Mouse (Mus musculus): ENCODE data around the gene Trappc6a.

Gene Trappc6a

DNA sequence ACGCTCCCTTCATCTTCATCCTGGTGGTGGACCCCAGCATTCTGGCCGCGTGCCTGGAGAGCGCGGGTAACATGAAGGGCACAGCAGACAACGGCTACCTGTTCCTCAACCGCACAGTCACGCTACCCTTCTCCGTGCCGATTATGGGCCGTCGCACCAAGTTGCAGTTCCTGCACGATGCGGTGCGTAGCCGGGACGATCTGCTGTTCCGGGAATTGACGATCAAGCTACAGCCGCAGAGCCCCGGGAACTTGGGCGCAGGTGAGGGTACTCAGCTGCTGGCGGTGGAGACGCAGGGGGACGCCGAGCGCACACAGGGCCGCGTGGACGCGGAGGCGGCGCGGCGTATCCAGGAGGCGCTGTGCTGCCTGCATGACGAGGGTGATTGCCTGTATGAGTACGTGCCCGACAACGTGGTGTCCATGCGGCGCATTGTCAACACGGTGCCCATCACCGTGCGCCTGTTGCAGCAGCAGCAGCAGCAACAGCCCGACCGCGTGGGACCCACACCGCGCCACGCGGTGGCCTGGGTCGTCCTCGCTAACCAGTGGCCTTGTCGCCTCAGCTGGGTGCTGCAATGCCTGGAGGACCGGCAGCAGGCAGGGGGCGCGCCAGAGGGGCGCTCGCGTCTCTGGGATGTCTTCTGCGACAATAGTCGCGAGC lies 15.7 kb downstream of the Trappc6a start:
- in situ Hi-C loops (cut with MboI, MseI), result no loop called here

DNA sequence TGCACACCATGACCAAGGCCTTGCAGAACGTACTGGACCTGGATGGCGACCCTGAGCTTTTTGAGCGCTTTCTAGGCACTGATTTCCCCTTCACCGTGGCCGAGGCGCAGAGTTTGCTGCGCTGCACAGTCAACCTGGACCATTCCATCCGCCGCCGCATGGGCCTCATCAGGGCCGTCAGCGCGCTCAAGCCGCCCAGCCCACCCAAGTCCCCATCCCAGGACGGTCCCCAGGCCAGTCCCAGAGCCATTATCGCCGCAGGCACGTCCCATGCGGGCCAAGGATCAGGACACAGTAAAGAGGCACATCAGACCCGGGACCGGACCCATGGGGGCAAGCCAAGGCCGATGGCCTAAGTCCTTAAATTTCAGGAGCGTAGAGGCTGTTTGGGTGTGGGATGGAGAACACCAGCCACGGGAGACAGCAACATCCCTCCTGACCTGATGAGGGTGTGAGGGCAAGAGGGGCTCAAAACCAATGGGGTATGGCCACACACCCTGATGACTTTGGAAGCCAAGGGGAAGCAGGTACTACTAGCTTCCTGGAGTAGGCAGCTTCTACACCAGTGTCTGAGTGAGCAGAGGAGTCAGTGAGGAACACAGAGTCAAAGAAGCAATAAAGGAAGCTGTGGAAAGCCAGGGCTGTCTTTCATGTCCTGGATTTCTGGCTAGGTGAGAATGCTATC lies 16.4 kb downstream of the Trappc6a start:
- in situ Hi-C loops (cut with MboI, MseI), result no loop called here

DNA sequence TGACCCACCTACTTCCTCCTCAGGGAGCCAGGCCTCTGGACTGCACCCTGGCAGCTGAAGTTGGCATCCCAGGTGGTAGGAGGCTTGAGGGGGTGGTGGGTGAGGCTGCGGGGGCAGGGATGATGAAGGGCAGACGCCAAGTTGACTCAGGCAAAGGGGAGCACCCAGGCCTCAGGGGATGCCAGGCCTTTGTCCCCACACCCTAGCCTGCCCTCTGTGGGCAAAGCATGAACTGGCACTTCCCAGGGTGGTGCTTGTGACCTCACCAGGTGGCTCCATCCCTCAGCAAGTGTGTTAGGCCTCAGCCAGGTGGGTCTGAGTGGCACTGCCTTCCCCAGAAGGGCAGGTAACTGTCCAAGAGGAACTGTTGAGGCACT lies 16.9 kb downstream of the Trappc6a start:
- in situ Hi-C loops (cut with MboI, MseI), result no loop called here

DNA sequence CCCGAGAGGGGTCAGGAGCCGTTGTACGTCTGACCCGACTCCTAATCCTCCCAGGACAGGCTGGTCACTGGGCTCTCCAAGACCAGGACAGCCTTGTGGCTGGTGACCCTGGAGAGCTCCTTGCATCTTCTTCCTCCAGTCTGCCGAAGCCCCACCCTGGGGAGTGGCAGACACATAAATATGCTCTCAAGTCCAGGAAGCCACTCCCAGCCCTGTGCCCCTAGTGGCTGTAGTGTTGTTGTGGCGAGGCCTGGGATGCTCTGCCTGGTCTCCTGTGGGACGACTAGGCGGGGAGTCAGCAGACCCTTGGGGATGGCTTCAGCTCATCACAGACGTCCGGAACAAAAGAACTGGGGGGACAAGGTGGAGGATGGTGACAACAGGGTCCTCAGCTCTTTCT lies 22.9 kb downstream of the Trappc6a start:
- in situ Hi-C loops (cut with MboI, MseI), result no loop called here

DNA sequence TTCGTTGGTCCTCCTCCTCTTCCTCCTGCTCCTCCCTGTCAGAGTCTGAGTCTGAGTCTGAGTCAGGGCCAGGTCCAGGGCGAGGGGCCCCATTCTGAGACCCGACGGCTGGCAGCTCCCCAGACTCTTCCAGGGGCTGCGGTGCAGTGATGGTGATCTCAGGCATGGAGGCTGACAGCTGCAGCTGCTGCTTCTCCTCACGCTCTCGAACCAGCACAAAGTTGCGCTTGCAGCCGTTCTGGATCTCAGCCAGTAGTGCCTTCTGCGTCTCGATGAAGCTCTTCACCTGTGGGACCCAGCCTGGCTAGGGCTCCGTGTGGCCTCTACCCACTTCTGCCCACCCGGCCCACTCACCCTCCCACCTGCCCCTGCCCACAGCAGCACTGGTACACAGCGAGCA lies 24.0 kb downstream of the Trappc6a start:
- in situ Hi-C loops (cut with MboI, MseI), result no loop called here

DNA sequence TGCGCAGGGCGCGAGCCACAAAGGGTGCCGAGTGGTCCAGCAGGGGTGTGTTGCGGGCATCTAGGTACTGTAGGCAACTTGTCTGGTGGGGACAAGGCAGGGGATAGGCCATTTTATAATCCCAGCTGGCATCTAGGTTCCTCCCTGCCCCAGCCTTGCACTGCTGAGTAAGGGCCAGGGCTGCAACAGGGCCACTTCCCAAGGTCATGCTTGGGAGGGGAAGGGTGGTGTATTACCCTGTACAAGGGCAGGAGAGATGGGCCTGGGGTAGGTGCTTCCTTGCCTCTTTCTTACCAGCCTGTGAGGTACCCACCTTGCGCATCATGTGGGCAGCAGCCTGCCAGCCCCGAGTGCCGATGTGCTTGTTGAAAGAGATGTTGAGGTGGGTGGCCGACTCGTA lies 26.5 kb downstream of the Trappc6a start:
- in situ Hi-C loops (cut with MboI, MseI), result no loop called here

DNA sequence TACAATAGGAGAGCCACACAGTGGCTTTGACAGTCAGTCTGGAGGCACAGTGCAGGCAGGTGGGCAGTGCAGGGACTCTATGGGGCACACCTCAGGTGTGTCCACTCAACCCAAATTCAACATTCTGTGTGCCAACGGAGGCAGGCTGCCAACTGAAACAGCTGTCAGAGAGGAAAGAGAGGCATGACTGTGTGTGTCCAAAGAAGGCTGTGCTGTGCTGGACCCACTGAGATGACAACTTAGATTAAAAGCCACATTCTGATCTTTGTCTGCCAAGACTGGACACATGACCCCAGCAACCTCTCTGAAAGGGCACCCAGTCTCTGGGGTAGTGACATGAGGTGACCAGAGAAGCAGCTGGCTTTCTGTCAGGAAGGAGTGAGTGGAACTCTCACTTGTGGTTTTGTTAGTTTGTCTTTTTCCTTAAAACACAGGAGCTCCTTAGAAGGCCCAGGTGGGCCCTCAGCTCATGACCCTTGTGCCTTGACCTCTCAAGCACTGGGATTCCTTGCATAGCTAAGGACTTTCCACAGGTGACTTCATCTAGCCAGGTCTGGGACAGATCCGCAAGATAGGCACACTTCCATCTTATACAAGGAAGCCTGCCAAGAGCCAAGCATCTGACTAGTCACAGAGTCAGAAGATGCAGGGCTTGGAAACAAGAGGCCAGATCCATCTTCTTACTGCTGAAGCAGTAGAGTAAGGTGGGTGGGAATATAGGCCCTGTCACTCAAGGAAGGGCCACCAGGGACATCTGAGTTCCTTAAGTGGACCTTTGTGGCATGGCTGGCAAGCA lies 32.8 kb downstream of the Trappc6a start:
- in situ Hi-C loops (cut with MboI, MseI), result no loop called here

DNA sequence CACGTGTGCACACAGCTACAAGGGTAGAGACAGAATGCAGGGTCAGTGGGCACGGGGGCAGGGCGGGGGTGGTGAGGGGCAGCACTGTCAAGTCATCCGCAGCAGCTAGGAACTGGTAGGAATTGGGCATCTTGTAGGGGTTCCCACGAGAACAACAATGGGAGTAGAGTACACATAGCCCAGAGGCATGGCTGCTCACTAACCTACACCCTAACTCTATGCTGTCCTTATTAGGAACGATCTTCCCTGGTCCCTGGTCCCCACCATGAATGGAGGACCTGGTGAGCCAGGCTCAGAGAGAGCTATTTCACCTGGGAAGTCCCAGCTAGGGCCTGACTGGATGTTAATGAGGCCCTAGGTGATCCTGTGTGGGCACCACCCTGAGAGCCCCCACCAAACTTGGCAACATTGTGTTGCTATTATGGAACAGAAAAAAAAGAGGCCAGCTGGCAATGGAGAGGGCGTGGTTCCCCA lies 33.5 kb downstream of the Trappc6a start:
- in situ Hi-C loops (cut with MboI, MseI), result no loop called here

DNA sequence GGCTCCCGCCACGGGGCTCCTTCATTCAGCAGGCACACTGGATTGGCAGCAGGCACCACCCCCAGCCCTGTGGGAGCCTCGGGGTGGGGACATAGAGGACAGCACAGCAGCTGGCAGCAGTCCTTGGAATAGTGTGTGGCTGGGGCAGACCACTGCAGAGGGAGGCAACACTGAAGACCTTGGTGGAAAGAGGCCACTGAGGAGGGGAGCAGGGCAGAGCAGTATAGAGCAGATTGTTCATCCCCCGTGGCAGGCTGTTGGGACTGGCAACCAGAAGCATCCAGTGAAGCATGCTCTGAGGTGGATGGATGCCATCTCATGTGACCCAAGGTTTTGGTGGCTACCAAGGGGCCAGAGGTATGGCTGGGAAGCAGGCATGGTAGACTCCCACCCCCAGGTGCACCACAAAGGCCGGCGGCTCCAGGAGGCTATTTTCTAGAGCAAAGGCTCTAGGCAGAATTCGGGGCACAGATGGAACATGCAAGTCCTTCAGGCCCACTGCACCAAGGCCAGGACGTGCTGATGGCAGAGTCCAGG lies 34.0 kb downstream of the Trappc6a start:
- in situ Hi-C loops (cut with MboI, MseI), result no loop called here

DNA sequence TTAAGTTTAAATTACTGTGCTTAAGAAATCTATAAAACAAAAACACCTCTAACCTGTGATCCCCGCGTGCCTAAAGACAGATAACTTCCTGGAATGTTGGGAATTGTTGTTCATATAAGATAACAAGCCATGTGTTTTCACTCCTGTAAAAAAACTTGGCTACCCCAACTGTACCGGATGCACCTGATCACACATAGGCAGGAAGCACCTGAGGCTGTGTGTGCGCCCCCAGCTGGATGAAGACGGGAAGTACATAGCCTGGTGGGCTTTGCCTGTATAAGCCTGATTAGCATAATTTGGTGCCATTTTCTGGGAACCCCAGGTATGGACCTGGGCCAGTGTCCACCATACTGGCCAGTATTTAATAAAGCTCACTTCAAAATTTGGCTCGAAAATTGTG lies 35.4 kb downstream of the Trappc6a start:
- in situ Hi-C loops (cut with MboI, MseI), result no loop called here

DNA sequence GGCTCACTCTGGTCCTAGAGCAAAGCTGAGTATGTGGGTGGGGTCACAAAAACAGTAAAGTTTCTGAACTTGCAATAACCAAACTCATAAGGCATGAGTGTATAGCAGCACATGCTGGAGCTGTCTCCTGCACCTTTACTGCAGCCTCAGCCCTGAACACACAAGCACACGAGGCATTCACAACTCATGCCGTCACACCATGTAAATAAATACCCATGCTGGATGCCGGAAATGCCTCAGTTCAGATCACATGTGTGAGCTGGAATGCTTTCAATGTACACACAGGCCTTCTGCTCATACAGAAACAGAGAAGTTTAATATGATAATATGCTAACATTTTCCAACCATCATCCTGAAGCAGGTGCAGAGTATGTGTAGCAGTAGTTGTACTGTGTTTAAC lies 37.8 kb downstream of the Trappc6a start:
- in situ Hi-C loops (cut with MboI, MseI), result no loop called here

DNA sequence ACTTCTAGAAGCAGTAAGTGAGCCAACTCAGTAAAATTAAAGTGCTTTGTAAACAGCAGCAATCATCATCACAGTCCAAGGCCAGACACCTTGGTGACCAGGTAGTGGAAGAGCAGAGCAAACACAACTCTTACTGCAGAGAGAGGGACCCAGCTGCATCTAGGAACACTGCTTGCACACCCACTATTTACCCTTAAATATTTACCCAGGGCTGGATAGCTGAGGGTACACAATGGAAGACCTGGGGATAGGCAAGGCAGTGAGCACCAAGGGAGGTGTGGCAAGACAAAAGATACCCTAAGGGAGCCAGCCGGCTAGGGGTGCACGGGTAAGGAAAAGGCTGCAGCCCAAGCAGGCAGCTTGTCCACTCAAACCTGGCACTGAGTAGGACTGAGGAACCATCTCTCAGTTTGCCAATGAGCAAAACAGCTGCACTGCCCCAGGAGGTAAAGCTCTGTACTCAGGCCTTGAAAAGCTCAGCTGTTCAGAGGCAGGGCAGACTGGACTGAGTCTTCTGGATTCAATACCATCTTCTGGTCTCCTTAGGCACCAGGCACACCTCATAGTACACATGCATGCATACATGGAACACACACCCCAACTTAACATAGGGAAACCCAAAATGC lies 39.3 kb downstream of the Trappc6a start:
- in situ Hi-C loops (cut with MboI, MseI), result no loop called here

DNA sequence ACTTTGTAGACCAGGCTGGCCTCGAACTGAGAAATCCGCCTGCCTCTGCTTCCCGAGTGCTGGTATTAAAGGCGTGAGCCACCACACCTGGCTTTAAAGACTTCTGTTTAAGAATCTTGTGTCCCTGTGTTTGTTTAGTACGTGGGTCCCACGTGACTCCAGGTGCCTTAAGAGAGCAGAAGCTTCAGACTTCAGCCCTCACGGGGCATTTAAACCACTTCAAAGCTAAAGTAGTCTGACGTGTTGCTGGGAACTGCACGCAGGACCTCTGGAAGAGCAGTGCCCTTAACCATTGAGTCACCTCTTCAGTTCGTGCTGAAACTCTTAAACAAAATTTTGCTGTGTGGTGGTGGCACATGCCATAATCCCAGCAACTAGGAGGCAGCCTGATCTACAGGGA lies 41.2 kb downstream of the Trappc6a start:
- in situ Hi-C loops (cut with MboI, MseI), result no loop called here

DNA sequence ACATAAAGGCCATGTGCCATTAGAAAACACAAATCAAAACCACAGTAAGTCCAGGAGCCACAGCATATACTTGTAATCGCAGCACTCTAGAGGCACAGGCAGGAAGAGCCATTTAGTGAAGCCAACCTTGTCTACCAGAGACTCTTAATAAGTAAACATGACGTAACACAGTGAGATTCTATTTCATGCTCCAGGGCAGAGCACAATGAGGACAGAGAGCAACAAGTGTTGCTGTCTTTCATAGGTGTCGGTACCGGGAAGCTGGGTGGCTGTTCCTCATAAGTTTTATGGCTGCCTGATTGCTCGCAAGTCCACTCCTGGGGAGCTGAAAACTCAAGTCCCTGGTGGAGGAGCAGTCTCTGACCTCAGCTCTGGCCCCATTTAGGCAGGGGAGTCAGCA lies 43.4 kb downstream of the Trappc6a start:
- in situ Hi-C loops (cut with MboI, MseI), result no loop called here

DNA sequence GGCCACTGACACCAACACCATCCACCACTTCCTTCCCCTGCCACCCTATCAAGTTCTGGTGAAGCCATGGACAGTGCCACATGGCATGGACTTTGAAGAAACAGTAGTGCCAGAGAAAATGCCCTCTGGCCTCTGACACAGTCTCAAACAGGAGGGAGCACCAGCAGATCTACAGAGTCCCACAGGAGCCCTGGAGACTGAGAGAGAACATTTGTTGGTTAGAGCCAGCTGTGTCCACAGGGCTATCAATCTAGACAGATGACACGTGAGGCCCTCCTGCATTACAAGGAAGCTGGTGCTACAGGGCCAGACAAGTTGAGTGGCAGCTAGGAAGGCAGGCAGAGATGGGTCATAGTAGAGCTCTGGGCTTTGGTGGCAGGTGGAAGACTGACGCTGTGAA lies 44.2 kb downstream of the Trappc6a start:
- in situ Hi-C loops (cut with MboI, MseI), result no loop called here

DNA sequence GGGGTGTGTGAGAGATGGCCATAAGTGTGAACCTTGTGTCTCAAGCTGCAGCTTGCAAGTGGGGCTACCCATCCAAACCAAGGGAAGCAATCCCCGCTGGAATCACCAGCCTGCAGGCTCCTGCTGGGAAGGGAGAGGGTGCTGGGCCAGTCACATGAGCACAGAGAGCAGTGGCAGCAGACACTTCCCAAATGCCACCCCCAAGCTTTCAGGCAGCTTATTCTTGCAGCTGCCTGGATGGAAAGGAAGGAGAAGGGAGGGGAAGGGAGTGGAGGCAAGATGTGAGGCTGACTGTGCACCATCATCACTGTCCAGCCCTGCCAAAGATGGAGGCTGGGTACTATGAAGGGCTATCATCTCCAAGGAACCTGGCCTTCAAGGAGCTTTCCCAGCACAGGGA lies 46.0 kb downstream of the Trappc6a start:
- in situ Hi-C loops (cut with MboI, MseI), result no loop called here

DNA sequence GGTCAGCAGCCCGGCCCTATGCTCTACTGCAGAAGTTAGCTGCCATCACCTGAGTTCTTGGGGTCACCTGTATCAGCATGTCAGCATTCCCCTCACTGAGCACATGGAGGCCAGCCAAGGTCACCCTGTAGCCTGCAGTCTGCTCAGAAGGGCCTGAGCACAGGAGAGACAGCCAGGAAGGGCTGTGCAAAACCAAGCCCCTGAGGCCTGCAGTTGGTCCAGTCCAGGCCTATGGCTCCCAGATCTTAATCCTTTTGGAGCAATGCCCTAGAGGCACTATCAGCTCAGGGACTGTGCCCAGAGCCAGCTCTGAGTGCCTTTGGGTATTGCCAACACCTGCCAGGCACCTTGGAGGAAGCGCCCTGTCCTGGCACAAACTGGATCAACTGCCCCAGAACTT lies 48.9 kb downstream of the Trappc6a start:
- in situ Hi-C loops (cut with MboI, MseI), result no loop called here

DNA sequence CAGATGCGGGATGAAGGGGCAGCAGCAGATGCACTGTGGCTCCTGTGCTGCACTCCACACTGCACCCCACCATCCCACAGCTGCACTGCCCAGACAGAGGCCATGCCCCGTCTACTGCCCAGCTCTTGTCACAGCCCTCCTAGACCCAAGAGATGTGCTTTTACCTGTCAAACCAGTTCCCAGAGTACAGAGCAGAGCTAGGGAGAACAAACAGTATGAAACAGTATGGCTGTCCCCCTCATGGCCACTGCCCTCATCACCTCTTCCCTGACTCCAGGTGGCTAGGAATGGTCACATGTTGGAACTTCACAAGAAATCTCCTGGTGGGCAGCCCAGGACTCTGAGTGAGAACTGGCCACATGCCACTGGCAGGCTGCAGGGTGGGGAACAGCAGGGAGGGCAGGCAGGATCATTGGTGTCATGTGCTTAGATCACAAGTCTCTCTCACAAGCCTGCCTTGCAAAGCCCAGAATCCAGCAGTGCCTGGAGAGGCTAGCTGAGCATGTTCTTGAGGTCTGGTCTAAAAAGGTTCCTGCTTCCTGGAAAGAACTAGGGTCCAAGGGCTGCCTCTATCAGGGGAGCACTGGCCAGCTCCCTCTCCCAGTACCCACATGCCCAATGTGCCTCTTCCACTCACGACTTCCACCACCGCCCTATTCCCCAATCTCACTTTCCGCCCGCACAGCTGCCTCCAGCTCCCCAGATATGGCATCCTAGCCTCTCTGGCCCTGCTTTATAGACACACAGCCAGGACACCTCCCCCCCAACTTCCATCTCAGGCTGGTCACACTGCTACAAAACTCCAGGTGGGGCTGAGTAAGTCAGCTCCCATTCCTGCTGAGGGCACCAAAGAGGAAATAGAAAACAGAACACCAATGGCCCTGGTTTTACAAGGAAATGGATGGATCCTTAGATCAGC lies 50.0 kb downstream of the Trappc6a start:
- in situ Hi-C loops (cut with MboI, MseI), result no loop called here

DNA sequence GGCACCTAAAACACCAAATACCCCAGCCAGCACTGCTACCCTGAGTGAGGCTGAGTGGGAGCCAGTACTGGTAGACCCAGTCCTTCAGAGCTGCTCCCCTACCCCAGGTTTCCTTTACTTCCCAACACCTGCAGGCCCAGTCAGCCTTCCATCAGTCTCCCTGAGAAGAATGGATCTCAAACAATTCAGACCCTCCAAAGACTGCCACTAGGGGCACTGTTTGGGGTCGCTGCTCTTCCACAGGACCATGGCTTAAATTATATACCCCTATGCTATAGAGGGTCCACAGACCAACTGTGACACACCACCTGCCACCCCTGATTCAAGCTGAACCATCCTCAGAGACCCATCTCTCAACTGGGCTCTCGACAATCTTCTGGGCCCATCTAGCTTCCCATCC lies 50.8 kb downstream of the Trappc6a start:
- in situ Hi-C loops (cut with MboI, MseI), result no loop called here

DNA sequence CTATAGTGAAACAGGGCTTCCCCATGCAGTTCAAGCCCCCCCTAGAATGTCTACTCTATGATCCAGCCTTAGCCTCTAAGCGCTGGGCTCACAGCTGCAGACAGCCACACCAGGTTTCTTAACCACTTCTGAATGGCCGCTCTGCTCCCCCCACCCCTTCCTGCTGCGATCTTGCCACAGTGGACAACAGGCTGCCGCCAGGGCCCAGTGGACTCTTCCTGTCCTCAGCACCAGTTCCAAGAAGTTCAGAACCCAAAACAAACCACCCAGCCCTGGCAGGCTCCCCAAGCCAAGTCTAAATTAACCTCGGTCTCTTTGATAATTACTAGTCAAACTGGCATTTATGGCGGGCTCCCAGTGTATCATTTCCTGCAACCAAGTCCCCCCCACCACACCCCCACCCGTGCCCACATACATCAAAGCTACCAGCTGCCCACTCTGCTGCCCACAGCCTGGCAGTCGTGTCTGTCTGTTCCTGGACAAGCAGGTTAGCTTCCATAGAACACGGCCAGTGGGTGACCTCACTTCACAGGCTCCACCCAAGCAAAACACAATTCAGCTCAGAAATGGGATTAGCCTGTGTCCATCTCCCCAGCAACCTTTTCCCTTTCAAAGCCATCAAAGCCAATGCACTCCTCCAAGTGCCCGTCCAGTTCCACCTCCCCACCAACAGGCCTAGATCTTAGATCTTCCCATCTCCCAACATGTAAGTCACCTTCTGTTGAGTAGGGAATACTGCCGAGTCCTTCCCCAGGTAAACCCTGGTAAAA lies 52.5 kb downstream of the Trappc6a start:
- in situ Hi-C loops (cut with MboI, MseI), result no loop called here

Measured in T-helper 17 cell (primary cell).